Mouse (Mus musculus): ENCODE data around the gene Atp6v0b. TPM values are rescaled to one million over a fixed set of nuclear protein-coding genes. Genes with fewer than 3 reads are reported as not detected.

The Atp6v0b gene
- polyA plus RNA-seq, 1 experiment: 768 TPM

DNA sequence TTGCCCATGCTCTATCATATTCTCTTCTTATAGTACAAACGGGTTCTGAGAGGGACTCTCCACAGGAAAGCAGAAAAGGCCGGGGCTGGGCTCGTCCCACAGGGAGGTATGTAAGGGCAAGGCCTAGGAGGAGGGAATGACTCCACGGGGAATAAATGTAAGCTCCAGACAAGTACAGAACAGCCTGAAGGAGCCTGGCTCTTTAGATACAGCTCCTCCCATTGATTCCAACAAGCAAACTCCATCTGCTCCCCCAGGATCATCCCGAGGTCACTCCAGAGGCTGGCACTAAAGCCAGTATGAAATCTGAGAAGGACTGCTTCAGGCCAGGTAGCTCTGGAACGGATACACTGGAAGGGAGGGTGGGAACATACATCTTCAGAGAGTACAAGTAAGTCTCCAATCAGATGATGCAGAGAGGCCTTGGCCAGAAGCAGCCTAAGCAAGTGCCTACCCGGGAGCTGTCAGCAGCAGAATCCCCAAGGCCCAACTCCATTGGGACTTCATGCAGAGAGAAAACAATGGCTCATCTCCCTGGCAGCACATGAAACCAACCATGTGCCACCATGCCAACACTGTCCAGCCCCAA is 25.6 kb upstream of the Atp6v0b start:
- Histone ChIP-seq H3K4me3 (ENCODE audit: insufficient read depth, low read depth, low read length) (no peak overlapping the region), H3K4me1 (ENCODE audit: control insufficient read depth, insufficient read depth, low read length) (peaks cover 5% of the 10 kb centered on the region; the same call in 1 of the 2 replicates), H3K27ac (ENCODE audit: insufficient read depth, low read depth, low read length) (no peak overlapping the region), H3K27me3 (replicated peaks; ENCODE audit: control insufficient read depth, insufficient read depth, low read length) (no peaks in the 10 kb centered on the region), H3K36me3 (ENCODE audit: control insufficient read depth, insufficient read depth, low read length) (0 out of 2 replicates have a peak, but pooled peaks cover 2% of the 10 kb centered on the region)
- TF ChIP-seq CTCF (conservative IDR thresholded peaks at IDR 0.05; ENCODE audit: insufficient read depth, insufficient read length, low read depth, low read length) (no peak), POLR2A (IDR thresholded peaks at IDR 0.05; ENCODE audit: low read depth, low read length) (no peak)
- no peak for DNase-seq
- 52% methylated on average over 7 of the region's 7 CpGs for WGBS

DNA sequence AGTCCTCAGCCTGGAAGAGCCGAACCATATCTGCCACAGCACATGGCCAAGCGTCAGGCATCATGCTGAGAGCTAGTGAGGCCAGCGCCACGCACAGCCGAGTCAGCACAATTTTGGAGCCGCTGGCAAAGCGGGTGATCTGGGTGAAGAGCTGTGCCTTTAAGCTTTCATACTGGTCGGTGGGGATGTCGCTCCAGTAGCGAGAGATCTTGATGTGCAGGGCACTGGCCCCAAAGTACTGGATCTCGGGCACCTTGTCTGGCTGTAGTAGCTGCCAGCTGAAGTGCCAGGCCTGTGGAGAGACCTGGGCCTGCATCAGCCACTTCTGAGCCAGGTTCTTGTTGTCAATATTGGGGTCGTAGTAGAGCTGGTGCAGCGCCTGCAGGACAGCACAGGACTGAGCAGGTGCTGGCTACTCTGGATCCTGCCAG is 25.0 kb upstream of the Atp6v0b start:
- peaks cover 5% of the 10 kb centered on the region; the same call in 1 of the 2 replicates for H3K4me1 ChIP-seq (ENCODE audit: control insufficient read depth, insufficient read depth, low read length)
- no peak overlapping the region for H3K27ac ChIP-seq (ENCODE audit: insufficient read depth, low read depth, low read length)
- H3K27me3 ChIP-seq (replicated peaks; ENCODE audit: control insufficient read depth, insufficient read depth, low read length): no peaks in the 10 kb centered on the region
- TF ChIP-seq CTCF (conservative IDR thresholded peaks at IDR 0.05; ENCODE audit: insufficient read depth, insufficient read length, low read depth, low read length): no peak
- no peak for TF ChIP-seq POLR2A (IDR thresholded peaks at IDR 0.05; ENCODE audit: low read depth, low read length)
- WGBS: 92% methylated on average over 13 of the region's 13 CpGs
- DNase-seq: no peak
- H3K36me3 ChIP-seq (ENCODE audit: control insufficient read depth, insufficient read depth, low read length): 0 out of 2 replicates have a peak, but pooled peaks cover 2% of the 10 kb centered on the region
- no peak overlapping the region for H3K4me3 ChIP-seq (ENCODE audit: insufficient read depth, low read depth, low read length)

DNA sequence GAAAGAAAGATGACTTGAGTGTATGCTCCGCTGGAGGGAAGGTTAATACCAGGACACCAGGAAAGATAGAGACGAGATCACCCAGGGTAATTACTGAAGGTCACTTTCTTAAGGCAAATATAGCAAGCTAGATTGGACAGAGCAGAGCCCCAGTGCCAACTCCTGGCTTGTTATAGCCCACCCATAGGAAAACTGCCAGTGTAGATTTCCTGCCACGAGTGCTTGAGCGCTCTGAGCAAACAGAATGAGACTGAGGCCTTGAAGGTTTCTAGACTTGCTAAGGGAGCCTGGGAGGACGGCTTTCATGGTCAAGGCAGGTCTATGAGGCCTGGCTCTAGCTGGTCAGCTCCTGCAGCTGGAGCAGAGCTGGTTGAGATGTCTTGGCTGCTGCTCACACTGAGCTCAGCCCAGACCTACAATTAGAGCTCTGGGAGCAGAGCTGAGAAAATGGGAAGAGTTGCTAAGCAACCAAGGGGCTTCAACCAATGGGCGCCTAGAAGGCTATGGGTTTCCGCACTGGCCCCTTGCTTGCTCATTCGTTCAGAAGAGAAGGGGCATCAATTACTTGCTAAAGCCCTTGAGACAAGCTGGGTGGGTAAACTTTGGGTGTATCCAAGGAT is 21.8 kb upstream of the Atp6v0b start:
- Histone ChIP-seq H3K27me3 (replicated peaks; ENCODE audit: control insufficient read depth, insufficient read depth, low read length) (no peaks in the 10 kb centered on the region), H3K27ac (ENCODE audit: insufficient read depth, low read depth, low read length) (no peak overlapping the region), H3K4me3 (ENCODE audit: insufficient read depth, low read depth, low read length) (no peak overlapping the region), H3K36me3 (ENCODE audit: control insufficient read depth, insufficient read depth, low read length) (peaks cover 2% of the 10 kb centered on the region; the same call in 1 of the 2 replicates), H3K4me1 (ENCODE audit: control insufficient read depth, insufficient read depth, low read length) (peaks cover 5% of the 10 kb centered on the region; the same call in 1 of the 2 replicates)
- whole genome bisulfite sequencing: 75% methylated on average over 8 of the region's 8 CpGs
- TF ChIP-seq POLR2A (IDR thresholded peaks at IDR 0.05; ENCODE audit: low read depth, low read length): no peak
- TF ChIP-seq CTCF (conservative IDR thresholded peaks at IDR 0.05; ENCODE audit: insufficient read depth, insufficient read length, low read depth, low read length): no peak
- DNase-seq: no peak

DNA sequence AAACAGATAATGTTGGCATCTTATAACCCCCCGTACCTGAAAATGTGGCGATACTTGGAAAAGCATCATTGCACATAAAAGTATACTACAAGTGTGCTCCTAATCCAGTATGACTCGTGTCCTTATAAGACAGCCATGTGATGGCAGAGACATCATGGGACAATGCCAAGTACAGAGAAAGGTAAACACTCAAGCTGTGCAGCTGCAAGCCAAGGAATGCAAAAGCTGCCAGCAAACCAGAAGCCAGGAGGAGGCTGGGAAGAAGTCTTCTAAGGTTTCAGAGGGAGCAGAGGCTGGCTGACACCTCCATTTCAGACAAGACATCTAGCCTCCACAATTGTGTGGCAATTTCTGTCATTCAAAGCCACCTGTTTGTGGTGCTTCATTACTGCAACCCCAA is 19.1 kb upstream of the Atp6v0b start:
- TF ChIP-seq POLR2A (IDR thresholded peaks at IDR 0.05; ENCODE audit: low read depth, low read length) (no peak), CTCF (conservative IDR thresholded peaks at IDR 0.05; ENCODE audit: insufficient read depth, insufficient read length, low read depth, low read length) (no peak)
- DNase-seq: no peak
- WGBS: 80% methylated on average over 3 of the region's 3 CpGs
- H3K27me3 ChIP-seq (replicated peaks; ENCODE audit: control insufficient read depth, insufficient read depth, low read length): no peaks in the 10 kb centered on the region
- no peak overlapping the region for H3K27ac ChIP-seq (ENCODE audit: insufficient read depth, low read depth, low read length)
- no peaks in the 10 kb centered on the region; the same call in none of the 2 replicates for H3K36me3 ChIP-seq (ENCODE audit: control insufficient read depth, insufficient read depth, low read length)
- no peak overlapping the region for H3K4me3 ChIP-seq (ENCODE audit: insufficient read depth, low read depth, low read length)
- H3K4me1 ChIP-seq (ENCODE audit: control insufficient read depth, insufficient read depth, low read length): no peaks in the 10 kb centered on the region

DNA sequence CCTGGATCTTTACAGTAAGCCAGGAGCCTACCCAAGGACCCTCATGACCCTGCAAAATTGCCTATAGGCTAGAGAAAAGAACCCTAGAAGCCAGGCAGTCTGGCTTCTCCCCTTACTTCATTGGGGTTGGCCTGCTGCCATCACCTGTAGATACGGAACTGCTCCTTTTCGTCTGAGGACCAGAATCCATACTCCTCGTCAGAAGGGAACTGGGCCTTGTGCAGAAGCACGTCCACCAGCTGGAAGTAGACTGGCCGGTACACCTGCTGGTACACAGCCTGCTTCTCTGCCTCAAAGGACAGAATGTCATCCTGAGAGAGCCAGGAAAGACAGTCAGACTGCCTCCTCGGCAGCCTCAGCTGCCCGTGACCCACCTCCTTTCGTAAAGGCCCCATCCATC is 17.6 kb upstream of the Atp6v0b start:
- TF ChIP-seq POLR2A (IDR thresholded peaks at IDR 0.05; ENCODE audit: low read depth, low read length) (no peak), CTCF (conservative IDR thresholded peaks at IDR 0.05; ENCODE audit: insufficient read depth, insufficient read length, low read depth, low read length) (no peak)
- Histone ChIP-seq H3K36me3 (ENCODE audit: control insufficient read depth, insufficient read depth, low read length) (no peaks in the 10 kb centered on the region; the same call in none of the 2 replicates), H3K4me1 (ENCODE audit: control insufficient read depth, insufficient read depth, low read length) (no peaks in the 10 kb centered on the region), H3K4me3 (ENCODE audit: insufficient read depth, low read depth, low read length) (no peak overlapping the region), H3K27me3 (replicated peaks; ENCODE audit: control insufficient read depth, insufficient read depth, low read length) (no peaks in the 10 kb centered on the region), H3K27ac (ENCODE audit: insufficient read depth, low read depth, low read length) (no peak overlapping the region)
- WGBS: 91% methylated on average over 8 of the region's 8 CpGs
- no peak for DNase-seq

DNA sequence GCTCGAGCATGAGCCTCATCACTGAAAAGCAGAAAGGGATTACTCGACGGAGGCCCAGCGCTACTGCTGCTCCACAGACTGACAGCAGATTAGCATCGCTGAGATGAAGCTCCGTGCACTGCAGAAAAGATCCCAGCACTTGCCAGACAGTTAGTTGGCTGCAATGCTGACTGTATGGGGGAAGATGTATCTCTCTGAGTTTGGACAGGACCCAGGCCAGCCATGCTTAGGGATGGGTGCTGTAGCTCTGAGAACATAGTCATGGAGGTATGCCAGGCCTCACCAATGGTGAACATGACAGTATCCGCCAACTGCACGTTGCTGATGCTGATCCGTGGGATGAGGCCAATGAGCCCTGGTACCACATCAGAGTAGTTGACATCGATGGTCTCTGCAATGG is 17.0 kb upstream of the Atp6v0b start:
- no peaks in the 10 kb centered on the region for H3K27me3 ChIP-seq (replicated peaks; ENCODE audit: control insufficient read depth, insufficient read depth, low read length)
- no peaks in the 10 kb centered on the region for H3K4me1 ChIP-seq (ENCODE audit: control insufficient read depth, insufficient read depth, low read length)
- H3K27ac ChIP-seq (ENCODE audit: insufficient read depth, low read depth, low read length): no peak overlapping the region
- TF ChIP-seq CTCF (conservative IDR thresholded peaks at IDR 0.05; ENCODE audit: insufficient read depth, insufficient read length, low read depth, low read length) (no peak), POLR2A (IDR thresholded peaks at IDR 0.05; ENCODE audit: low read depth, low read length) (no peak)
- no peaks in the 10 kb centered on the region; the same call in none of the 2 replicates for H3K36me3 ChIP-seq (ENCODE audit: control insufficient read depth, insufficient read depth, low read length)
- no peak overlapping the region for H3K4me3 ChIP-seq (ENCODE audit: insufficient read depth, low read depth, low read length)
- WGBS: 95% methylated on average over 10 of the region's 10 CpGs
- DNase-seq: no peak

DNA sequence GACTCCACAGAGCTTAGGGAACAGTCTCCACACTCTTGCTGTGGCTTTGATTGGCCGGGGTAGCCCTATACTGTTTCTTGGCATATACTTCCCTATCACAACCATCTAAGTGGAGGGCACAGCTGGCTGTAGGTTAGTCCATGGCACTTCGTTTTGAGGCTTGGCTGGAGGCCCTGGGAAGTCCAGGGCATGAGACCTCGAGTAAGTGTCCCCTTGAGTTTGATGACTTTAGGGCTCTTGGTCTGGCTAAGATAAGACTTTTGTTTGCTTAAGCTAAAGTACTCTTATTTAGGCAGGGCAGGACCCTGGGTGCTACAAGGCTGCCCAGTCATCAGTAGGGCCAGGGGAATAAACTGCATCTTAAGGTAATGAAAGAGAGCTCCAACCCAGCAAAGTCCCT is 11.0 kb upstream of the Atp6v0b start:
- TF ChIP-seq CTCF (conservative IDR thresholded peaks at IDR 0.05; ENCODE audit: insufficient read depth, insufficient read length, low read depth, low read length) (no peak), POLR2A (IDR thresholded peaks at IDR 0.05; ENCODE audit: low read depth, low read length) (no peak)
- Histone ChIP-seq H3K4me3 (ENCODE audit: insufficient read depth, low read depth, low read length) (no peak overlapping the region), H3K27ac (ENCODE audit: insufficient read depth, low read depth, low read length) (no peak overlapping the region), H3K4me1 (ENCODE audit: control insufficient read depth, insufficient read depth, low read length) (no peaks in the 10 kb centered on the region), H3K27me3 (replicated peaks; ENCODE audit: control insufficient read depth, insufficient read depth, low read length) (no peaks in the 10 kb centered on the region), H3K36me3 (ENCODE audit: control insufficient read depth, insufficient read depth, low read length) (peaks cover 3% of the 10 kb centered on the region)
- DNase-seq: no peak
- 87% methylated on average over 3 of the region's 3 CpGs for WGBS

Data from kidney, adult 2 months (tissue).